Mouse (Mus musculus) forebrain, embryonic 13.5 days (tissue): Measurements from ENCODE around the gene Smagp. TPM values are rescaled to one million over a fixed set of nuclear protein-coding genes. Genes with fewer than 3 reads are reported as not detected.

Experiments
- ATAC-seq: fragments of 200-750 bp; cut with Nextera tagmentation; 2 replicates; pipeline ENCODE4 v1.8.0; 2017
- H3K27ac ChIP-seq: fragments of 300-500 bp; sonication (generic); 2 replicates; pipeline ENCODE4 v1.5.1; 2015; ENCODE audit warnings: inconsistent platforms, mild to moderate bottlenecking, moderate library complexity
- H3K27me3 ChIP-seq: fragments of 300-500 bp; sonication (generic); 2 replicates; pipeline ENCODE4 v1.6.1; 2015; ENCODE audit warnings: mild to moderate bottlenecking, inconsistent platforms
- H3K36me3 ChIP-seq: fragments of 300-500 bp; sonication (generic); 2 replicates; pipeline ENCODE4 v1.6.1; 2015; ENCODE audit warnings: mild to moderate bottlenecking, inconsistent platforms; ENCODE audit not compliant: poor library complexity, severe bottlenecking
- H3K4me1 ChIP-seq: fragments of 300-500 bp; sonication (generic); 2 replicates; pipeline ENCODE4 v1.6.1; 2015; ENCODE audit warnings: inconsistent platforms
- H3K4me2 ChIP-seq: fragments of 300-500 bp; sonication (generic); 2 replicates; pipeline ENCODE4 v1.6.1; 2015; ENCODE audit warnings: inconsistent platforms, mild to moderate bottlenecking, moderate library complexity
- H3K4me3 ChIP-seq: fragments of 300-500 bp; sonication (generic); 2 replicates; pipeline ENCODE4 v1.5.1; 2015; ENCODE audit warnings: mild to moderate bottlenecking, inconsistent platforms
- H3K9ac ChIP-seq: fragments of 300-500 bp; sonication (generic); 2 replicates; pipeline ENCODE4 v1.6.1; 2015; ENCODE audit warnings: mild to moderate bottlenecking, inconsistent platforms
- H3K9me3 ChIP-seq: fragments of 300-500 bp; sonication (generic); replicated peaks from 2 replicates; pipeline ENCODE4 v1.6.1; 2016; ENCODE audit warnings: inconsistent platforms
- WGBS: fragments of 180-500 bp; shearing (Covaris S2); methylation state at CpG from one replicate; pipeline ENCODE4 v1.1.7; 2015; 5-methylcytosine and 5-hydroxymethylcytosine counted together
- polyA plus RNA-seq: library from polyadenylated mRNA; unstranded; fragments of >200 nt; fragmentation: Nextera tagmentation; extraction: Ambion mirVana; gene quantifications from 2 replicates; pipeline ENCODE4 v1.2.1, GENCODE M21; 2015

The Smagp gene
- polyA plus RNA-seq, 1 experiment from 2014 or later, result 2.1 TPM

DNA sequence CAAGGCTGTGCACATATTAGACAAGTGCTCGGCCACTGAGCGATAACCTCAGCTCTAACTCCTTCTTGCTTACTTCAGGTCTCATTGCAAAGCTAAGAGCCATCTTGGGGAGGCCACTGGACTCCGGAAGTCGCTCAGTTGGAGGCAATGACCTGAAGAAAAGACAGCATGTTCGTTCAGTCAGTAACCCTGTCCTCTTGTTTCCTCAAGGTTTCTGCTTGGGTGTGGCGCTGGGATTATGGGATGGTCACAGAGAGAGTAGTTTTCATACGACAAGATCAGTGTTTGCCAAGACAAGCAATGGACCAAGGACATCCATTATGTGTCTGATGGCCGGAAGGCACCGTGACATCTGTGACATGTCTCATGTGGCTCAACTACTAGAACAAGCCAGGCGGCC is 37.8 kb upstream of the Smagp start:
- H3K9me3 ChIP-seq, result no peaks in the 10 kb centered on the region
- H3K4me2 ChIP-seq, result no peak overlapping the region
- no peaks in the 10 kb centered on the region for H3K36me3 ChIP-seq
- H3K27me3 ChIP-seq, result no peaks in the 10 kb centered on the region
- no peak overlapping the region for H3K9ac ChIP-seq
- no peak overlapping the region for H3K27ac ChIP-seq
- no peaks in the 10 kb centered on the region for H3K4me1 ChIP-seq
- no peak for ATAC-seq
- no peak overlapping the region for H3K4me3 ChIP-seq
- 89% methylated on average over 10 of the region's 10 CpGs for WGBS

DNA sequence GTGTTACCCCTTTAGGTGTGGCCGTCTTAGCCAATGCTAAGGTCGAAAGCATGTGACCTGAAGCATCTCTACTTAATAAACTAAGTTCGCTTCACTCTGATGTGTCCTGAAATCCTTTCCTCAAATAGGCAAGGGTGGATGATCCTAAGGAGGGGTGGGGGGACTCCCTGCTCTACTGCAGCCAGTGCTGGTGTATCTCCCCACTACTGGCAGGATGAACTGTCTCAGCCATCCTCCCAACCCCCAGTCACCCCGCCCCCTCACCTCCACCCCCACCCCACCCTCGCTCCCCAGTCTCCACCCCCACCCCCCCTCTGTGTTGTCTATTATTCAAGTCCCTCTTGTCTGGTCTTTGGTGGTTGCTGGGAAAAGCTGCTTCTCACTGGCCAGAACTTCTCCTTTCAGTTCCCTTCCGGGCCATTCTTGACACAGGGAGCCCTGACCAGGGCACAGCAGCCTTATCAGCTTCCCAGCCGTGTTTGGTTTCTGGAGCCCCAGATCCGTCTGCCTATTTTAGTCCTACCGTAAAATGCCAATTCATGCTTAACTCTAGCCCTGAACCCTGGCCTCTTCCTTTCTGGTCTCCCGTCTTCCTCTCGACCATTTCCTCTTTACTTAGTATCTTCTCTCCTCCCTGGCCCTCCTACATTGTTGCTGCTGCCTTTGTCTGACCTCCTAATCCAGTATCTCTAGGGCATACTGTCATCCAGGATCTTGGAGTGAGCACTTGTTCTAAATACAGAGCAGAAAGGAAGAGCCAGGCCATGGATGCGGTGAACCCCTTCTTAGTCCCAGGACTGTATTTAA is 37.0 kb upstream of the Smagp start:
- H3K27me3 ChIP-seq, result no peaks in the 10 kb centered on the region
- WGBS, result 43% methylated on average over 11 of the region's 12 CpGs
- no peaks in the 10 kb centered on the region for H3K4me1 ChIP-seq
- no peaks in the 10 kb centered on the region for H3K36me3 ChIP-seq
- no peak for ATAC-seq
- H3K9me3 ChIP-seq, result no peaks in the 10 kb centered on the region
- no peak overlapping the region for H3K4me2 ChIP-seq
- H3K9ac ChIP-seq, result no peak overlapping the region
- H3K4me3 ChIP-seq, result no peak overlapping the region
- no peak overlapping the region for H3K27ac ChIP-seq

DNA sequence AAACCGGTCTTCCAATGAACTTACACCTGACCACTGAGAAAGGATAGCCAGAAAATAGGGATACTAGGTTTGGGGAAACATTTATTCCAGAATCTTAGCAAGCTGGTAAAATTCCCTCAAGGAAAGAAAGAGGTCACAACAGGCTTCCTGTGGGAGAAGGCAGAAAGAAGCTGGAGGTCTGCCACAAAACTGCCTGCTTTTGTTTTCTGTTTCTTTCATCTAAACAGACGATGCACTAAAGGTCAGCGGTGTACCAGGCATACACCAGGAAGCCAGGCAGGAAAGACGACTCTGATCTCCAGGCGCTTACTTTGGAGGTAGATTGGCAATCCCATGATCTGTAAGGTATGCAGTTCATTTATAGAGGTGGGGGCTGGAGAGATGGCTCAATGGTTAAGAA is 34.1 kb upstream of the Smagp start:
- 66% methylated on average over 5 of the region's 5 CpGs for WGBS
- H3K27ac ChIP-seq, result no peak overlapping the region
- no peaks in the 10 kb centered on the region for H3K4me1 ChIP-seq
- H3K9ac ChIP-seq, result no peak overlapping the region
- H3K9me3 ChIP-seq, result no peaks in the 10 kb centered on the region
- no peak for ATAC-seq
- no peaks in the 10 kb centered on the region for H3K27me3 ChIP-seq
- no peaks in the 10 kb centered on the region for H3K36me3 ChIP-seq
- H3K4me3 ChIP-seq, result no peak overlapping the region
- no peak overlapping the region for H3K4me2 ChIP-seq

DNA sequence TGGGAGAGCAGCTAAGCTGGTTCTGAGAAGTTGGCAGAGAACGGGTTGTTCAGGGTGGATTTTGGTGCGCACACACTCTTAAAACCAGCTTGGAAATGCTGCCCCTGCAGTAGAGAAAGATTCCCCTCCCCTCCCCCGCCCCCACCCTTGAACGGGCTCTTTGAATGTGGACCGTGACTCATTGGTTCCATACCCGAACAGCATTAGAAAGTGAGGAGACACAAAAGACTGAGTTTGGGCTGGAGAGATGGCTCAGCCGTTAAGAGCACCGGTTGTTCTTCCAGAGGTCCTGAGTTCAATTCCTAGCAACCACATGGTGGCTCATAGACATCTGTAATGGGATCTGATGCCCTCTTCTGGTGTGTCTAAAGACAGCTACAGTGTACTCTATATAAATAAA is 33.3 kb upstream of the Smagp start:
- no peak overlapping the region for H3K4me2 ChIP-seq
- no peak for ATAC-seq
- no peaks in the 10 kb centered on the region for H3K36me3 ChIP-seq
- no peak overlapping the region for H3K9ac ChIP-seq
- H3K9me3 ChIP-seq, result no peaks in the 10 kb centered on the region
- WGBS, result 87% methylated on average over 8 of the region's 8 CpGs
- H3K4me1 ChIP-seq, result no peaks in the 10 kb centered on the region
- no peaks in the 10 kb centered on the region for H3K27me3 ChIP-seq
- H3K27ac ChIP-seq, result no peak overlapping the region
- no peak overlapping the region for H3K4me3 ChIP-seq

GRCm38 (mm10) chr15:100669337-100669736 is 32.6 kb upstream of the Smagp start, which contains the start of gene Bin2:
TSS of gene Bin2 (minus strand) at chr15:100669553.
- Histone ChIP-seq H3K9ac (no peak within 1 kb of the TSS), H3K27me3 (no peaks in the 10 kb centered on the region), H3K4me1 (no peaks in the 10 kb centered on the region), H3K4me3 (no peak within 1 kb of the TSS), H3K9me3 (no peaks in the 10 kb centered on the region), H3K27ac (no peak within 1 kb of the TSS), H3K4me2 (no peak within 1 kb of the TSS), H3K36me3 (no peaks in the 10 kb centered on the region)
- no peak for ATAC-seq
- WGBS, result 94% methylated on average over 20 of the region's 20 CpGs

GRCm38 (mm10) chr15:100667871-100668545 is 31.3 kb upstream of the Smagp start:
- Histone ChIP-seq H3K9ac (no peak overlapping the region), H3K36me3 (no peaks in the 10 kb centered on the region), H3K4me3 (no peak overlapping the region), H3K27ac (no peak overlapping the region), H3K27me3 (no peaks in the 10 kb centered on the region), H3K4me2 (no peak overlapping the region), H3K4me1 (no peaks in the 10 kb centered on the region), H3K9me3 (no peaks in the 10 kb centered on the region)
- WGBS, result 85% methylated on average over 5 of the region's 5 CpGs
- no peak for ATAC-seq

- Histone ChIP-seq H3K27ac (no peak overlapping the region), H3K9ac (no peak overlapping the region), H3K9me3 (no peaks in the 10 kb centered on the region), H3K36me3 (no peaks in the 10 kb centered on the region), H3K4me3 (no peak overlapping the region), H3K4me2 (no peak overlapping the region), H3K4me1 (no peaks in the 10 kb centered on the region), H3K27me3 (no peaks in the 10 kb centered on the region)
- no peak for ATAC-seq
- WGBS, result 68% methylated on average over 6 of the region's 6 CpGs
Measured at GRCm38 (mm10) chr15:100667420-100667819, 30.7 kb upstream of the Smagp start.

DNA sequence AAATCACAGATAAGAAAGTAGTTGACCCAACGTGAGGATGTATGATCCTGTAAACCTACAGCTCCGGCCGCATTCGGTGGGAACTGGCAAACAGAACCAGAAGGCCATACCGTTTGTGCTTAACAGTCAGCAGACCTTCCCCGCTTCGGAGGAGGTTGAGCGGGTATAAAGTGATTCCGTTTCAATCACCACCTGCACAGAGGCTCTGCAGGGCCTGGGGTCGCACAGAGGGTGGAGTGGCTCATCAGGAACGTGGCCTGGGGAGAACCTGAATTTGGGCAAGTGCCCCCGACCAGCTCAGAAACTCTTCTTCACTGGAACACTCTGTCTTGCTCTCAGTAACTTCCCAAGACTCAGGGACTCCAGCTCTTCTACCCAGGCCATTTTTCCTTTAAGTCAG is 30.1 kb upstream of the Smagp start:
- no peaks in the 10 kb centered on the region for H3K9me3 ChIP-seq
- H3K4me3 ChIP-seq, result no peak overlapping the region
- no peaks in the 10 kb centered on the region for H3K4me1 ChIP-seq
- H3K4me2 ChIP-seq, result no peak overlapping the region
- 42% methylated on average over 12 of the region's 12 CpGs for WGBS
- ATAC-seq, result no peak
- no peak overlapping the region for H3K27ac ChIP-seq
- no peak overlapping the region for H3K9ac ChIP-seq
- no peaks in the 10 kb centered on the region for H3K27me3 ChIP-seq
- no peaks in the 10 kb centered on the region for H3K36me3 ChIP-seq

GRCm38 (mm10) chr15:100666219-100666696 is 29.5 kb upstream of the Smagp start:
- Histone ChIP-seq H3K9me3 (no peaks in the 10 kb centered on the region), H3K36me3 (no peaks in the 10 kb centered on the region)

DNA sequence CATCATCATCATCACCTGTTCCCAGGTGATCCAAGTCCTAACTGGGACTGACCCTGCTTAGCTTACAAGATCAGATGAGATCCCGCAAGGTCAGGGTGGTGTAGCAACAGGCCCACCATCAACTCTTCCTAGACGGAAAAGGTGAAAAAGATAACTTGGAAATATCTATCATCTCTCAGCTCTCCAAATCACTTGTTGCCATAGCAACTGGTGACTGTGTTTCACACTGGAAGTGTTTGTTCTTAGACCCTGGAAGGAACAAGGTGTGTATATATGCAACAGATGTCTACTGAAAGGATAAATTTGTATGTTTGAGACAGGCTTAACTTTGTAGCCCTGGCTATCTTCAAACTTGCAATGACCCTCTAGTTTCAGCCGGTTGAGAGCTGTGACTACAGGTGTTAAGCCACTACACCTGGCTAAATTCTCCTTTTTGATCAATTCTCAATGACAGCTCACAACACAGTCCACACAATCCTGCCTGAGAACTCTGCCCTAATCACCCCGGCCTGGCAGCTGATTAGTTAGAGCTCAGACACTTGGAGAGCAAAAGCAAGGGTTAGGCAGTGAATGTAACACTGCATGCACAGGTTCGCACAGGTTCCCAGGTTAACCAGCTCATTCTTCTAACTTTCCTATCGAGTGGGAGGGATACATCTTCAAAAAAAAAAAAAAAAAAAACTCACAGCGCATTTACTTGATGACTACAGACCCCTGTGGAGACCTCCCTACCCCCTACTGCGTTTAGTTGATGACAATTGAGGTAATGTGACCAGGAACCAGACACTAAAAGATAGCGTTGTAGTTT is 28.9 kb upstream of the Smagp start:
- 42% methylated on average over 9 of the region's 9 CpGs for WGBS
- Histone ChIP-seq H3K9me3 (no peaks in the 10 kb centered on the region), H3K4me2 (no peak overlapping the region), H3K4me3 (no peak overlapping the region), H3K36me3 (no peaks in the 10 kb centered on the region), H3K27ac (no peak overlapping the region), H3K27me3 (no peaks in the 10 kb centered on the region), H3K9ac (no peak overlapping the region), H3K4me1 (no peaks in the 10 kb centered on the region)
- no peak for ATAC-seq

More at GRCm38 (mm10) chr15:100666219-100666696, 29.5 kb upstream of the Smagp start:
- no peak for ATAC-seq
- H3K4me3 ChIP-seq, result no peak overlapping the region
- no peak overlapping the region for H3K27ac ChIP-seq
- H3K4me2 ChIP-seq, result no peak overlapping the region
- WGBS, result 10% methylated on average over 7 of the region's 7 CpGs
- no peaks in the 10 kb centered on the region for H3K27me3 ChIP-seq
- no peak overlapping the region for H3K9ac ChIP-seq
- H3K4me1 ChIP-seq, result no peaks in the 10 kb centered on the region

GRCm38 (mm10) chr15:100664813-100665274 is 28.1 kb upstream of the Smagp start:
- Histone ChIP-seq H3K4me2 (no peak overlapping the region), H3K27ac (no peak overlapping the region), H3K36me3 (no peaks in the 10 kb centered on the region), H3K9ac (no peak overlapping the region), H3K27me3 (no peaks in the 10 kb centered on the region), H3K4me1 (no peaks in the 10 kb centered on the region), H3K9me3 (no peaks in the 10 kb centered on the region), H3K4me3 (no peak overlapping the region)
- ATAC-seq, result no peak
- WGBS, result 83% methylated on average over 9 of the region's 9 CpGs

- no peaks in the 10 kb centered on the region for H3K27me3 ChIP-seq
- WGBS, result 92% methylated on average over 5 of the region's 5 CpGs
- no peak overlapping the region for H3K4me2 ChIP-seq
- no peak overlapping the region for H3K27ac ChIP-seq
- H3K4me1 ChIP-seq, result no peaks in the 10 kb centered on the region
- H3K9ac ChIP-seq, result no peak overlapping the region
- H3K4me3 ChIP-seq, result no peak overlapping the region
- H3K36me3 ChIP-seq, result no peaks in the 10 kb centered on the region
- no peak for ATAC-seq
- no peaks in the 10 kb centered on the region for H3K9me3 ChIP-seq
Measured at GRCm38 (mm10) chr15:100660805-100661204, 24.1 kb upstream of the Smagp start.
